Mouse (Mus musculus) lung, postnatal 10 days (tissue): Measurements from ENCODE around the gene 1700037H04Rik.
"Not testable (repeated sequence)": the region's sequence is repeated elsewhere in the genome, so short reads cannot be mapped to it uniquely, and the experiment has no call there.

Experiments
- DNase-seq: peaks from one replicate; pipeline ENCODE4 v3.0.0; 2021

1700037H04Rik gene

GRCm38 (mm10) chr2:131125964-131126815 is 33.7 kb downstream of the 1700037H04Rik start:
- no peak for DNase-seq

- no peak for DNase-seq
Observed at GRCm38 (mm10) chr2:131125157-131125963, 34.5 kb downstream of the 1700037H04Rik start.

GRCm38 (mm10) chr2:131124166-131124565 is 35.7 kb downstream of the 1700037H04Rik start:
- DNase-seq, result no peak

GRCm38 (mm10) chr2:131118968-131119574 is 40.8 kb downstream of the 1700037H04Rik start:
- no peak for DNase-seq

GRCm38 (mm10) chr2:131105989-131106388 is 53.9 kb downstream of the 1700037H04Rik start:
- no peak for DNase-seq

GRCm38 (mm10) chr2:131105061-131105460 is 54.8 kb downstream of the 1700037H04Rik start:
- not testable (repeated sequence) for DNase-seq

GRCm38 (mm10) chr2:131104021-131104420 is 55.9 kb downstream of the 1700037H04Rik start:
- no peak for DNase-seq

- no peak for DNase-seq
Observed at GRCm38 (mm10) chr2:131101530-131101929, 58.4 kb downstream of the 1700037H04Rik start.

- DNase-seq, result no peak
Observed at GRCm38 (mm10) chr2:131097087-131097486, 62.8 kb downstream of the 1700037H04Rik start.
